Mouse (Mus musculus) lung, postnatal 0 days (tissue): ENCODE measurements around the gene Dpy19l1.

Experiments
- CTCF ChIP-seq: IDR thresholded peaks from 2 replicates; pipeline ENCODE4 v1.5.1; 2016; ENCODE audit warnings: antibody characterized with exemption, mild to moderate bottlenecking
- EP300 ChIP-seq: IDR thresholded peaks from 2 replicates; pipeline ENCODE4 v1.6.1; 2016; ENCODE audit warnings: antibody characterized with exemption, mild to moderate bottlenecking, control low read depth

GRCm38 (mm10) chr9:24470166-24470565, 32.8 kb downstream of the Dpy19l1 start:
- TF ChIP-seq CTCF = no peak
- no peak for TF ChIP-seq EP300
